Mouse (Mus musculus) stomach, embryonic 15.5 days (tissue): ENCODE data around the gene Rfc4. TPM values are rescaled to one million over a fixed set of nuclear protein-coding genes. Genes with fewer than 3 reads are reported as not detected.

Experiments
- ATAC-seq: fragments of 200-750 bp; cut with Nextera tagmentation; 2 replicates; pipeline ENCODE4 v1.8.0; 2017; ENCODE audit warnings: low read depth, moderate number of reproducible peaks, moderate TSS enrichment; ENCODE audit not compliant: insufficient read depth, low FRiP score
- H3K27ac ChIP-seq: fragments of 300-500 bp; sonication (generic); 2 replicates; pipeline ENCODE4 v1.5.1; 2015; ENCODE audit warnings: mild to moderate bottlenecking, inconsistent platforms
- H3K27me3 ChIP-seq: fragments of 300-500 bp; sonication (generic); replicated peaks from 2 replicates; pipeline ENCODE4 v1.6.1; 2015; ENCODE audit warnings: inconsistent platforms
- H3K36me3 ChIP-seq: fragments of 300-500 bp; sonication (generic); 2 replicates; pipeline ENCODE4 v1.6.1; 2015; ENCODE audit warnings: inconsistent platforms
- H3K4me1 ChIP-seq: fragments of 300-500 bp; sonication (generic); 2 replicates; pipeline ENCODE4 v1.6.1; 2015; ENCODE audit warnings: inconsistent platforms
- H3K4me2 ChIP-seq: fragments of 300-500 bp; sonication (generic); 2 replicates; pipeline ENCODE4 v1.6.1; 2015; ENCODE audit warnings: mild to moderate bottlenecking, inconsistent platforms
- H3K4me3 ChIP-seq: fragments of 300-500 bp; sonication (generic); replicated peaks from 2 replicates; pipeline ENCODE4 v1.5.1; 2015; ENCODE audit warnings: inconsistent platforms
- H3K9ac ChIP-seq: fragments of 300-500 bp; sonication (generic); 2 replicates; pipeline ENCODE4 v1.6.1; 2015; ENCODE audit warnings: inconsistent platforms
- H3K9me3 ChIP-seq: fragments of 300-500 bp; sonication (generic); 2 replicates; pipeline ENCODE4 v1.6.1; 2016; ENCODE audit warnings: inconsistent platforms
- WGBS: fragments of 180-500 bp; shearing (Covaris S2); methylation state at CpG from one replicate; pipeline ENCODE4 v1.1.7; 2015; 5-methylcytosine and 5-hydroxymethylcytosine counted together
- polyA plus RNA-seq: library from polyadenylated mRNA; unstranded; fragments of >200 nt; fragmentation: Nextera tagmentation; extraction: Ambion mirVana; gene quantifications from 2 replicates; pipeline ENCODE4 v1.2.1, GENCODE M21; 2015

The Rfc4 gene
- polyA plus RNA-seq = 109 and 117 TPM in 2 replicates

- peak within 1 kb of the TSS; percentile 89 for H3K9ac ChIP-seq
- peaks cover 10% of the 10 kb centered on the region; the same call in 1 of the 2 replicates for H3K4me1 ChIP-seq
- under 1% methylated on average over 51 of the region's 51 CpGs for WGBS
- H3K4me2 ChIP-seq = peak within 1 kb of the TSS; percentile 76
- peak; percentile 93 for ATAC-seq
- no peaks in the 10 kb centered on the region for H3K27me3 ChIP-seq
- peak within 1 kb of the TSS; percentile 73 for H3K4me3 ChIP-seq
- peak within 1 kb of the TSS; percentile 98 for H3K27ac ChIP-seq
- no peaks in the 10 kb centered on the region for H3K9me3 ChIP-seq
- H3K36me3 ChIP-seq = no peaks in the 10 kb centered on the region
Observed at GRCm38 (mm10) chr16:23127673-23128375, at the start of gene Rfc4. Rfc4 (minus strand) TSS chr16:23127737.

DNA sequence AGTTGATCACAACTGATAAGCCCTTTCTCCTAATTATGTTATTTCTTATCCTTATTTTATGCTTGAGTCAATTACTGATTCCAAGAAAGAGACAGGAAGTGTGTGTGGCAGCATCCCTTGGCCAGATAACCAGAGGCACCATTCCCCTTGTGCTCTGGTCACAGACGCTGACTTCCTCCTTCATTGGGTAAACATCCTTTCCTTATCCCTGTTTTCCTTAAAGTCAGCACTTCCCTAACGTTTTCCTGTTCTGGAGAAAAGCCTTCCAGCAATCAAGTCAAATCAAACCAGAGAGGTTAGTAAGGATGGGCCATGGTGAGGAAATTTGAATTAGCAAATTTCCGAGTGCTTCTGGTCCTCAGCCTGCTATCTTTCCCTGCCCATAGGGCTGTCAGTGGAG, 48.4 kb upstream of the Rfc4 start:
- no peaks in the 10 kb centered on the region for H3K36me3 ChIP-seq
- H3K4me2 ChIP-seq = no peak overlapping the region
- 47% methylated on average over 3 of the region's 3 CpGs for WGBS
- H3K27ac ChIP-seq = no peak overlapping the region
- no peaks in the 10 kb centered on the region for H3K9me3 ChIP-seq
- H3K4me1 ChIP-seq = no peaks in the 10 kb centered on the region
- no peak for ATAC-seq
- H3K4me3 ChIP-seq = no peak overlapping the region
- no peaks in the 10 kb centered on the region for H3K27me3 ChIP-seq
- H3K9ac ChIP-seq = no peak overlapping the region

GRCm38 (mm10) chr16:23174855-23175254, 47.3 kb upstream of the Rfc4 start:
- no peak for ATAC-seq
- H3K27ac ChIP-seq = no peak overlapping the region
- WGBS = 72% methylated on average over 5 of the region's 5 CpGs
- no peaks in the 10 kb centered on the region for H3K36me3 ChIP-seq
- no peaks in the 10 kb centered on the region for H3K4me1 ChIP-seq
- H3K4me2 ChIP-seq = no peak overlapping the region
- no peaks in the 10 kb centered on the region for H3K27me3 ChIP-seq
- no peak overlapping the region for H3K4me3 ChIP-seq
- H3K9me3 ChIP-seq = no peaks in the 10 kb centered on the region
- no peak overlapping the region for H3K9ac ChIP-seq

- Histone ChIP-seq H3K27ac (no peak overlapping the region), H3K36me3 (no peaks in the 10 kb centered on the region), H3K4me2 (no peak overlapping the region), H3K9ac (no peak overlapping the region), H3K27me3 (no peaks in the 10 kb centered on the region), H3K9me3 (no peaks in the 10 kb centered on the region), H3K4me1 (no peaks in the 10 kb centered on the region), H3K4me3 (no peak overlapping the region)
- ATAC-seq = no peak
- 81% methylated on average over 5 of the region's 5 CpGs for WGBS
Observed at GRCm38 (mm10) chr16:23173904-23174303, 46.4 kb upstream of the Rfc4 start.

DNA sequence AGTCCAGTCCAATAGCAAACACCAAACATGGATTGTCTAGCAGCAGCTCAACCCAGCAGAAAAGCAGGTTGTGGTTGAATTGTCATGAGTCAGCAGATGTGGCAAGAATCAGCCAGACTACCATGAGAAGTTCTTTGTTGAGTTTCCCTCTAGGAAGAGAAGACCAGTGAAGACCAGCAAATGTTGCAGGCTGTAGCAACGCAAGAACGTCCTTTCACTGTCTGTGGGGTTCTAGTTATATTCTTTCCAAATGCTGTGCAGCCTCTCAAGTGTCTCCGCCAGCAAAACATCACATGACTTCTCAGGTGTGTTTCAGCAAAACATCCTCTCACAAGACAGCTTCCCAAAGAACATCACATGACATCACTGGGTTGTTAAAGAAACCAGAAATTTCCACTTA, 43.3 kb upstream of the Rfc4 start:
- Histone ChIP-seq H3K27ac (no peak overlapping the region), H3K4me1 (no peaks in the 10 kb centered on the region), H3K9me3 (no peaks in the 10 kb centered on the region), H3K9ac (no peak overlapping the region), H3K4me3 (no peak overlapping the region), H3K36me3 (no peaks in the 10 kb centered on the region), H3K4me2 (no peak overlapping the region), H3K27me3 (no peaks in the 10 kb centered on the region)
- WGBS = 88% methylated on average over 3 of the region's 3 CpGs
- ATAC-seq = no peak

DNA sequence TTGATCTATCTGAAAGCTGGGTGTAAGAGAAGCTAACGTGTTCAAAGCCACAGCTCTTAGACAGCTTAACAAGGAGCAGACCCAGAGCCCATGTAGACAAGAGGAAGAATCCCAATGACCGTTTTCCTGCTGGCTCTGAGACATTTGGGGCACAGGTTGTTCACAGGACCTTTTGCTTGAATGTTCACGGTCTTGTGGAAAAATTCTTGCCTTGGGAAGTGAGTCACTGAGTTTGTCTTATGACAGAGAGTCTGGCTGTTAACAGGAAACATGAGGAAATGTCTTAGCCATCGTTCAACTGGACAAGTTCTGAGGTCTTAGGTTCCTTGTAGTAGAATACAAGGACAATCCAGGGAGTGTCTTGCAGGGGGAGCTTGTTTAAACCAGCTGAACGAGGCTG, 39.5 kb upstream of the Rfc4 start:
- no peak for ATAC-seq
- no peak overlapping the region for H3K4me2 ChIP-seq
- no peak overlapping the region for H3K9ac ChIP-seq
- 49% methylated on average over 5 of the region's 5 CpGs for WGBS
- no peaks in the 10 kb centered on the region for H3K36me3 ChIP-seq
- no peaks in the 10 kb centered on the region for H3K4me1 ChIP-seq
- H3K27me3 ChIP-seq = no peaks in the 10 kb centered on the region
- no peak overlapping the region for H3K4me3 ChIP-seq
- H3K9me3 ChIP-seq = no peaks in the 10 kb centered on the region
- no peak overlapping the region for H3K27ac ChIP-seq

- Histone ChIP-seq H3K27ac (no peak overlapping the region), H3K36me3 (no peaks in the 10 kb centered on the region), H3K4me1 (no peaks in the 10 kb centered on the region), H3K9me3 (no peaks in the 10 kb centered on the region), H3K4me2 (no peak overlapping the region), H3K27me3 (no peaks in the 10 kb centered on the region), H3K4me3 (no peak overlapping the region), H3K9ac (no peak overlapping the region)
- 90% methylated on average over 1 of the region's 1 CpGs for WGBS
- ATAC-seq = no peak
Observed at GRCm38 (mm10) chr16:23166646-23167045, 39.1 kb upstream of the Rfc4 start.

DNA sequence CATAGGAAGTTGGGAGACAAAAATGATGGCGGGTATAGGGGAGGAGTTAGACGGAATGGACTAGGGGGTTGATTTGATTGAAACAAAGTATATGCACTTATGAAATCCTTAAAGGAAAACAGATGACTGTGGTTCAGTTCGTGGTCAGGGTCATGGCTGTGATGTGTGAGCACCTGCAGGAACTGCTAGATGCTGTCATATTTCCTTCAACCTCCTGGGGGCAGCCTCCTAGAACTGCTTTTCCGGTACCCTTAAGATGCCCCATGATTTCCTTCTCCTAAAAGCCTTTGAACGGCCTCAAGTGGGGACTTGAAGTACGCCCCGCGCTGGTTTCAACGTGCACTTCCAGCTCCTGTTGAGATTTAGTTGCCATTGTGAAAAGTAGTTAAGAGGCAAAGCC, 37.9 kb upstream of the Rfc4 start:
- no peak for ATAC-seq
- no peak overlapping the region for H3K4me2 ChIP-seq
- no peak overlapping the region for H3K27ac ChIP-seq
- no peaks in the 10 kb centered on the region for H3K9me3 ChIP-seq
- H3K4me3 ChIP-seq = no peak overlapping the region
- H3K9ac ChIP-seq = no peak overlapping the region
- H3K36me3 ChIP-seq = no peaks in the 10 kb centered on the region
- 71% methylated on average over 9 of the region's 9 CpGs for WGBS
- no peaks in the 10 kb centered on the region for H3K4me1 ChIP-seq
- no peaks in the 10 kb centered on the region for H3K27me3 ChIP-seq

DNA sequence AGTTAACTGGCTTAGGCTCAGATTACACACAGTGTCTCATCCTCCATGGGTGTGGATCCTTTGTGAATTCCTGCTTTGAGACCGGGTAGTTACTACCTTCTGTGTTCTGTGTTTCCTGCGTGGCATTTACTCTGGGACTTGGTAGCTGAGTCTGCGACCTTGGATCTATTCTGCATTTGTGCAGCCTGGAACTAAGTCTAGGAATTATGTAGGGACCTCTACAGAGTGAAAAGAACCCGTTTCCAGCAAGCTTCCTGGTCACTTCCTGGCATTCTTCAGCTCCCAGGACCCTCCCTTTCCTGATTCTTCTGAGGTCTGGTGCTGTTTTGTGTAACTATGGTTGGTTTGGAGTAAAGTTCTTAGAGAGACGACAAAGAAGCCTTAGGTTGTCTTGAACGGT, 36.9 kb upstream of the Rfc4 start:
- no peak overlapping the region for H3K9ac ChIP-seq
- no peaks in the 10 kb centered on the region for H3K36me3 ChIP-seq
- no peaks in the 10 kb centered on the region for H3K4me1 ChIP-seq
- H3K27ac ChIP-seq = no peak overlapping the region
- H3K4me2 ChIP-seq = no peak overlapping the region
- H3K27me3 ChIP-seq = no peaks in the 10 kb centered on the region
- WGBS = 71% methylated on average over 6 of the region's 6 CpGs
- no peak for ATAC-seq
- no peak overlapping the region for H3K4me3 ChIP-seq
- no peaks in the 10 kb centered on the region for H3K9me3 ChIP-seq

DNA sequence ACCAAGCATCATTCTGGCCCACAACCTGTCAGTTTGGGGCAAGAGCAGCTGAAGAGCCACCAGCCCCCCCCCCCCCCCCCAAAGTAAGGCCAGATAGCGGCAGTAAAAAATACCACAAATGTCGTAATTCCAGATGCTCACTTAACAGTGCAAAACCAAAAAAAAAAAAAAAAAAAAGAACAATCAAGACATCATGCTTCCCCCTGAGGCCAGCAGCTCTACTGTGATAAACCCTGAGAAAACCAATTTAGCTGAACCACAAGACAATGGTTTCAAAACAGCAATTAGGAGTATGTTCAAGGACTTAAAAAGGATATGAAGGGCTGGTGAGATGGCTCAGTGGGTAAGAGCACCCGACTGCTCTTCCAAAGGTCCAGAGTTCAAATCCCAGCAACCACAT, 34.6 kb upstream of the Rfc4 start:
- H3K4me1 ChIP-seq = no peaks in the 10 kb centered on the region

GRCm38 (mm10) chr16:23159749-23160148, 32.2 kb upstream of the Rfc4 start:
- no peak overlapping the region for H3K4me2 ChIP-seq
- no peak overlapping the region for H3K27ac ChIP-seq
- H3K36me3 ChIP-seq = no peaks in the 10 kb centered on the region
- H3K27me3 ChIP-seq = no peaks in the 10 kb centered on the region
- no peak overlapping the region for H3K9ac ChIP-seq
- no peak for ATAC-seq
- no peaks in the 10 kb centered on the region for H3K9me3 ChIP-seq
- H3K4me3 ChIP-seq = no peak overlapping the region
- no peaks in the 10 kb centered on the region for H3K4me1 ChIP-seq
- WGBS = 36% methylated on average over 2 of the region's 2 CpGs

More for the DNA sequence above, 34.6 kb upstream of the Rfc4 start:
- Histone ChIP-seq H3K9me3 (no peaks in the 10 kb centered on the region), H3K4me2 (no peak overlapping the region), H3K27ac (no peak overlapping the region), H3K4me3 (no peak overlapping the region), H3K36me3 (no peaks in the 10 kb centered on the region), H3K27me3 (no peaks in the 10 kb centered on the region), H3K9ac (no peak overlapping the region)
- ATAC-seq = no peak
- 82% methylated on average over 3 of the region's 3 CpGs for WGBS

GRCm38 (mm10) chr16:23158957-23159356, 31.4 kb upstream of the Rfc4 start:
- Histone ChIP-seq H3K36me3 (no peaks in the 10 kb centered on the region), H3K9ac (no peak overlapping the region), H3K27me3 (no peaks in the 10 kb centered on the region), H3K27ac (no peak overlapping the region), H3K4me3 (no peak overlapping the region), H3K4me1 (no peaks in the 10 kb centered on the region), H3K9me3 (no peaks in the 10 kb centered on the region), H3K4me2 (no peak overlapping the region)
- ATAC-seq = no peak
- 33% methylated on average over 2 of the region's 2 CpGs for WGBS

DNA sequence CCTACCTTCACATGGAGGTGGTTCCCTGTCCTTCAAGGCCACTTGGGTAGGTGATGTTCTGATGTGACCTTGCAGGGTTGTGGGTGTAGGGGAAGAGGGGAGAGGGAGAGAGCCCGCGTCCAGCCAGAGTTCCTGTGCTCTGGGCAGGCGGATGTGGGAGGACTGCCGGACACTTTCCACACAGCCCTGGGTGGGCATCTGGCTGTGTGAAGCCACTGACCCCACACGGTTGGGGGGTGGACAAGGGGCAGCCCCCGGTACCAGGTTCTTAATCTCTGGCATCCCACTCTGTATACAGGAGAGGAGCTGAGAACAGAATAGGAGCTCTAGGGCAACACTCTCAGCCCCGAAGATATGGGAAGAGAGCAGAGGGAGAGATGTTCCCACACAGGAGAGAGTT, 30.8 kb upstream of the Rfc4 start:
- H3K4me2 ChIP-seq = no peak overlapping the region
- H3K36me3 ChIP-seq = no peaks in the 10 kb centered on the region
- no peaks in the 10 kb centered on the region for H3K27me3 ChIP-seq
- no peaks in the 10 kb centered on the region for H3K4me1 ChIP-seq
- H3K9ac ChIP-seq = no peak overlapping the region
- ATAC-seq = no peak
- no peak overlapping the region for H3K27ac ChIP-seq
- 87% methylated on average over 7 of the region's 7 CpGs for WGBS
- H3K9me3 ChIP-seq = no peaks in the 10 kb centered on the region
- H3K4me3 ChIP-seq = no peak overlapping the region
